Mouse (Mus musculus) left cerebral cortex, postnatal 36 days (tissue): ENCODE results near the gene Narfl. TPM values are rescaled to one million over a fixed set of nuclear protein-coding genes. Genes with fewer than 3 reads are reported as not detected.

Source experiments
- DNase-seq, 2 experiments: peaks; one replicate each; pipeline ENCODE4 v3.0.0; 2021 to 2022; ENCODE audit warnings: low spot score in 2 of 2, mixed read lengths in 1 of 2
- intact Hi-C: fragments of 180-260 bp; cut with DNase I; formaldehyde crosslinking; loops from one replicate; pipeline ENCODE4 v1.15.1; 2025
- microRNA-seq: library from miRNA; unstranded; fragments of <30 nt; microRNA quantifications from one replicate; pipeline ENCODE4 v1.2.0, GENCODE M21; 2022
- total RNA-seq, 2 experiments: library from RNA; stranded (reverse); gene quantifications; 2 replicates each; pipeline ENCODE4 v1.2.3; 2021

Gene Narfl
- total RNA-seq, 2 experiments from 2014 or later: 29.5 to 42.9 TPM

- intact Hi-C loops: no loop called here
- DNase-seq: no peak
Measured at GRCm38 (mm10) chr17:25827011-25827410, 53.4 kb downstream of the Narfl start.

DNA sequence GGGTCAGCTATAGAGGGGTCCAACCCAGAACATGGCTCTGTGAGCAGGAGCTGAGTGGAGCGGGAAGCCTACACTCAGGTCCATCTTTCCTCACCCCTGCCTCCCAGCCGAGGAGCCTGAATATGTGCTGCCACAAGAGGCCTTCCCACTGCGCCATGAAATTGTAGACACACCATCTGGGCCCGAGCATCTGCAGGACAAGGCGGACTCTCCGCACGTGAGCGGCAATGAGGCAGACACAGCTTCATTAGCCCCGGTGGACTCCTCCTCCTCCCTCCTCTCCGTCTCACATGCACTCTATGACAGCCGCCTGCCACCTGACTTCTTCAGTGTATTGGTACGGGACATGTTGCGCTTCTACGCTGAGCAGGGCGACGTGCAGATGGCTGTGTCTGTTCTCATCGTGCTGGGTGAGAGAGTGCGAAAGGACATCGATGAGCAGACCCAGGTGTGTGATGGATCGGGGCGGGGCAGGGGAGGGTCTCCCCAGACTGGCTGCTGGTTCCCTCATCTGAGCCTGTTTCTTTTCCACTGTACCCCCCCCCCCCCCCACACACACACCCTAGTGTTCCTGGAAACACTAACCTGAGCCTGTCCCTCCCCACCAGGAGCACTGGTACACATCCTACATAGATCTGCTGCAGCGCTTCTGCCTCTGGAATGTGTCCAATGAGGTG lies 54.1 kb downstream of the Narfl start:
- no peak for DNase-seq

DNA sequence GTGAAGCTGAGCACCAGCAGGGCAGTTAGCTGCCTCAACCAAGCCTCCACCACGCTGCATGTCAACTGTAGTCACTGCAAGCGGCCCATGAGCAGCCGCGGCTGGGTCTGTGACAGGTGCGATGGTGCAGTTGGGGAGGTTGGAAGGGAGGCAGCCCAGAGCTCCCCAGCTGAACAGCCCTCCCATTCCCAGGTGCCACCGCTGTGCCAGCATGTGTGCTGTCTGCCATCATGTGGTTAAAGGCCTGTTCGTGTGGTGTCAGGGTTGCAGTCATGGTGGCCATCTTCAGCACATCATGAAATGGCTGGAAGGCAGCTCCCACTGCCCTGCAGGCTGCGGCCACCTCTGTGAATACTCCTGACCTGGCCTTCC lies 54.6 kb downstream of the Narfl start:
- intact Hi-C loops: no loop called here
- no peak for DNase-seq

More for the DNA sequence above, 54.1 kb downstream of the Narfl start:
- intact Hi-C loops: no loop called here

- intact Hi-C loops: no loop called here
- peak; percentile 87 for DNase-seq
Measured at GRCm38 (mm10) chr17:25828712-25829557, 55.4 kb downstream of the Narfl start, which contains the start of gene Jmjd8. TSS of gene Jmjd8 (plus strand) at chr17:25828867.

DNA sequence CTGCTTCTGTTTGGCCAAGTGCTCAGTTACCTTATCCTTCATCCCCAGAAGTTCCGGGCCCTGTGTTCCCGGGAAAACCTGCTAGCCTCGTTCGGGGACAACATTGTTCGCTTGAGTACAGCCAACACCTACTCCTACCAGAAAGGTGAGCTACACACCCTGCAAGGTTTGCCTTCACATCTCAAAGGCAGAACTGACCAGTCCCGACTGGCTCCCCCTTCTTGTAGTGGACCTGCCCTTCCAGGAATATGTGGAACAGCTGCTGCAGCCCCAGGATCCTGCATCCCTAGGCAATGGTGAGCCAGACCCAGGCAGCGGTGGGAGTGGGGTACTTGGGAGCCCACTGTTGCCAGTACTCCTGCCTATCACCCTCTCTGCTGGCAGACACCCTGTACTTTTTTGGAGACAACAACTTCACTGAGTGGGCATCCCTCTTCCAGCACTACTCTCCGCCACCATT lies 56.0 kb downstream of the Narfl start:
- DNase-seq: no peak

GRCm38 (mm10) chr17:25830200-25830753 lies 56.7 kb downstream of the Narfl start:
- intact Hi-C loops: no loop called here
- DNase-seq: no peak

More for the DNA sequence above, 56.0 kb downstream of the Narfl start:
- intact Hi-C loops: no loop called here

- intact Hi-C loops: no loop called here
- DNase-seq: no peak
Measured at GRCm38 (mm10) chr17:25830806-25831431, 57.3 kb downstream of the Narfl start.

DNA sequence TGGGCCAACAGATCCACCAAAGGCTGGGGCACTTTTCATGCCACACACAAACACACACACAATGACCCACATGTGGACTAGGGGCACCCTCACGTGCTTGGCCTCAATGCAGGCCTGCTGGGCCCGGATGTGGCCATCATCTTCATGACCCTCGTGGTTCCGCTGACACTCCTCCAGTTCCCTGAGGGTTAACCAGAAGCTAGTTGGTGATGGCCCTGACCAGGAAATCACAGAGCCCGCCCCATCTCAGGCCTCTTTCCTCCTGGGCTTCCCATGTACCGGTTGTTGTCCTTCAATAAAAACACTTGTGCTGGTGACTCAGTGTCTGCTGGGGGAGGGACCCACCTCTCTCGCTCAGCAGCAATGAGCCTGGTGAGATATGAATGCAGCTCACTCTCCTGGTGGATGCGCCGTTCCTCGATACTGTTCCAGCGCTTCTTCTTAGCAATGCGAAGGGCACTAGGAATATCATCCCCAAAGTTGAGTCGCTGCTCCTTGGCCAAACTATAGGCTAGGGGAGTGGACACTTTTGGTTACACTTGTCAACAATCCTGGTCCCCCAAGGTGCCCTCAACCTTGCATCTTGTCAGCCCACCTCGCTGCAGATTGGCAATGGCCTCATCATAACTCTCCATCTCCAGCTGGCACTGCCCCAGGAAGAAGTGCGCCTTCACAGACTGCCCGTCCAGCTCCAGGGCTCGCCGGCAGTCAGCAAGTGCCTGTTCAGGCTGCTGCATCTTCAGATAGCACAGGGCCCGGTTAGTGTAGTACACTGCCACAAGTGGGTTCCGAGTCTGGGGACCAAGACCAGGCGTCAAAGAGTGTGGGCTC lies 58.1 kb downstream of the Narfl start:
- DNase-seq: no peak
- intact Hi-C loops: no loop called here

- intact Hi-C loops: no loop called here
Measured at GRCm38 (mm10) chr17:25832436-25833290, 59.1 kb downstream of the Narfl start.

More at GRCm38 (mm10) chr17:25832436-25833290, 59.1 kb downstream of the Narfl start:
- DNase-seq: peak; percentile 98

Small RNA genes within 50 kb of the gene (microRNA-seq; reads per million reads assigned to microRNA genes)
- gene Gm25083 (not detected), gene Mir3082 (4.3 reads per million, percentile 12 among the genes with 10 or more reads in this experiment), gene Mir6966 (2.8 reads per million, percentile 5 among the genes with 10 or more reads in this experiment)

Other genes starting within 250 kb of the Narfl start
- 10 to 100 TPM; 42.8 to 65.3 TPM for gene Sox8, start 203.1 kb upstream of the Narfl start, total RNA-seq
- 10 to 100 TPM; 22.1 to 26.7 TPM for gene Lmf1, start 194.7 kb upstream of the Narfl start, total RNA-seq
- 100 to 1,000 TPM; 154 to 195 TPM for gene Gng13, start 56.6 kb upstream of the Narfl start, total RNA-seq
- 1 to 10 TPM; 2.9 to 3.7 TPM for gene Chtf18, start 46.4 kb upstream of the Narfl start, total RNA-seq
- 10 to 100 TPM; 49.5 to 58.9 TPM for gene Rpusd1, start 46.1 kb upstream of the Narfl start, total RNA-seq
- under 1 TPM; 0.35 to 0.39 TPM for gene Mslnl, start 37.7 kb upstream of the Narfl start, total RNA-seq
- 1 to 10 TPM; 1.5 to 4.7 TPM for gene Msln, start 19.4 kb upstream of the Narfl start, total RNA-seq
- gene Haghl, start 11.9 kb downstream of the Narfl start, total RNA-seq: 100 to 1,000 TPM; 114 to 117 TPM
- not detected for gene Ccdc78, start 12.8 kb downstream of the Narfl start, total RNA-seq
- 10 to 100 TPM; 81.2 to 81.7 TPM for gene Fam173a, start 19.1 kb downstream of the Narfl start, total RNA-seq
- gene AC134908.4, start 21.9 kb downstream of the Narfl start, total RNA-seq: under 1 TPM in 1 of 2 experiments, not detected in 1; 0.52 TPM
- 10 to 100 TPM; 80.7 to 96.2 TPM for gene Metrn, start 23.4 kb downstream of the Narfl start, total RNA-seq
- gene Fbxl16, start 35.3 kb downstream of the Narfl start, total RNA-seq: 100 to 1,000 TPM; 668 to 710 TPM
- 10 to 100 TPM; 23.9 to 26.5 TPM for gene Wdr24, start 49.9 kb downstream of the Narfl start, total RNA-seq
- 10 to 100 TPM; 54.1 to 58.7 TPM for gene Jmjd8, start 55.1 kb downstream of the Narfl start, total RNA-seq
- gene Stub1, start 59.6 kb downstream of the Narfl start, total RNA-seq: 100 to 1,000 TPM; 171 to 188 TPM
- gene Rhbdl1, start 63.5 kb downstream of the Narfl start, total RNA-seq: 10 to 100 TPM; 47.5 to 54.0 TPM
- gene Gm20683, start 68.0 kb downstream of the Narfl start, total RNA-seq: 10 to 100 TPM; 22.0 to 24.9 TPM
- 10 to 100 TPM; 73.7 to 86.7 TPM for gene Rhot2, start 71.1 kb downstream of the Narfl start, total RNA-seq
- gene Wdr90, start 87.7 kb downstream of the Narfl start, total RNA-seq: 10 to 100 TPM; 21.2 to 36.6 TPM
- gene Mcrip2, start 95.0 kb downstream of the Narfl start, total RNA-seq: 10 to 100 TPM; 23.5 to 29.8 TPM
- 10 to 100 TPM; 33.3 to 36.4 TPM for gene Mettl26, start 101.3 kb downstream of the Narfl start, total RNA-seq
- gene Wfikkn1, start 107.1 kb downstream of the Narfl start, total RNA-seq: 1 to 10 TPM; 1.4 to 1.5 TPM
- gene Rab40c, start 146.0 kb downstream of the Narfl start, total RNA-seq: 10 to 100 TPM; 46.1 to 58.0 TPM
- gene Pigq, start 171.2 kb downstream of the Narfl start, total RNA-seq: 100 to 1,000 TPM; 106 to 120 TPM
- gene Nhlrc4, start 171.2 kb downstream of the Narfl start, total RNA-seq: under 1 TPM in 1 of 2 experiments, not detected in 1; 0.30 TPM
- gene A930017K11Rik, start 178.8 kb downstream of the Narfl start, total RNA-seq: under 1 TPM; 0.41 to 0.59 TPM
- 10 to 100 TPM; 40.8 to 58.4 TPM for gene Capn15, start 212.0 kb downstream of the Narfl start, total RNA-seq